Mouse (Mus musculus): Measurements from ENCODE around the gene Dcbld2.

Dcbld2 gene

DNA sequence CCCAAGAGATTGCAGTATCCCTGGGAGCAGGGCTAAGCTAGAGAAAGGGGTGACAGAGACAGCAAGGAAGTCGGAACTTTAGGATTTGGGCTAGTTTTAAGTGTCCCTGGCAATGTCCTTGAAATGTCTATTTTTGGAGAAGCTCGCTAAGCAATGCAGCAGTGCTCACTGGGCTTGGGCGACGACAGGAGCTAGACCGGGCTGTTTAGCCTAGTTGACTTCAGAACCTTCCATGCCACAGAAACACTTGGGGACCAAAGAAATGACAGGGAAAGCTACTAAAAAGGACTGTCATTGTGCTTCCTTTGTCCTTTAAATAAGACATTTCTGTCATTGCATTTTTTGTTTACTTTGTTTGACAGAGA, 73.6 kb downstream of the Dcbld2 start:
- DNase-seq (ENCODE audit: low read depth in 1 of 2, low spot score in 2 of 2): no peak

DNA sequence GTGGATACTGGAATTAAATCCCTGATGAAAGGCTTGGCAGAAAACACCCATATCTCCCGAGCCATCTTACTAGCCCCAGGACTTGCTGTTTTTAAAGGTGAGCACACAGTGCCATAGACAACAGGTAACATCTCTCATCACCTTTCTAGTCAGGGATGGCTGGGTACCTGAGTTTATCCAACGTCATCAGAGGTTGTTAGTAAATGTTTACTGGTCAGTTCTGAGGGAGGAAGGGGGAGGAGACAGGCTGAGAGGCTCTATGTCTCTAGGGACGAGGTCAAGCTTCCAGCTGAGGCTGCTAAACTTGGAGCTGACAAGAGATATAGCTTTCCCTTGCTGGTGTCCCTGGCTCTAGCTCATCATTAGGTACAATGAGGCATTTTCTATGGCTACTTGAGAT, 74.1 kb downstream of the Dcbld2 start:
- DNase-seq (ENCODE audit: low read depth in 1 of 2, low spot score in 2 of 2): no peak

DNA sequence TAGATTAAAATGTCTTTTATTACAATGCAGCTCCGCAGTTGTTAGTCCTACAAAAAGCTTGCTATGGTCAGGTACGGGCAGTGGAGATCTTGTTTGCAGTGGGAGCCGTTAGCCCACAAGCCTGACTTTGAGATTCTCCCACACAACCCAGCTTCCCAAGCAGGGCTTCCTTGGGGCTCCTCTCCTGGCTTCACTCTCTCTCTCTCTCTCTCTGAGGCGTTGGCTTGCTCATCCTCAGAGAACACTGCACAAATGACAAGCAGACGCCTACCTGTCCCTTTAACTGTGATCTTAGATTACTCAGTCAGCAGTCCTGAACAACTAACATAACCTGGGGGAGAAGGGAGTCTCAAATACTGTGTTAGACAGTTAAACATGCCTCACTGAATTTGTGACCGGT, 79.6 kb downstream of the Dcbld2 start:
- DNase-seq (ENCODE audit: low read depth in 1 of 2, low spot score in 2 of 2): no peak

DNA sequence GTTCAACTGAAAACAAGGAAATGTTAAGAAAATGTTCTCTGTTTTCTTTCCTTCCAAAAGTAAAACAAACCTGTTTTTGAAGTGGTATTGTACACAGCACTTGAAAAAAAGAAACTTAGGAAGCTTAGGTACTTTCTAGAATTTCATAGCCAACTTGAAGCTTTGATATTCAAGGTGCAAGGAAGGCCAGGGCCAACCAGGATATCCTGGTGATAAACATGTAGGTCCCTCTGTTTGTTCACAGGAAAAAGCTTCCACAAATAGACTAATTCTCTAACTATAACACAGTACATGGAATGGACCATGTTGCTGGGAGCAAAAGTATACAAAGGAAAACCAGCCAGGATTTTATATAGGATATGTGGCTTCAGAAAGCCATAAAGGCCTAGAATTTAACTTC, 88.5 kb downstream of the Dcbld2 start:
- DNase-seq (ENCODE audit: low read depth in 1 of 2, low spot score in 2 of 2): no peak

DNA sequence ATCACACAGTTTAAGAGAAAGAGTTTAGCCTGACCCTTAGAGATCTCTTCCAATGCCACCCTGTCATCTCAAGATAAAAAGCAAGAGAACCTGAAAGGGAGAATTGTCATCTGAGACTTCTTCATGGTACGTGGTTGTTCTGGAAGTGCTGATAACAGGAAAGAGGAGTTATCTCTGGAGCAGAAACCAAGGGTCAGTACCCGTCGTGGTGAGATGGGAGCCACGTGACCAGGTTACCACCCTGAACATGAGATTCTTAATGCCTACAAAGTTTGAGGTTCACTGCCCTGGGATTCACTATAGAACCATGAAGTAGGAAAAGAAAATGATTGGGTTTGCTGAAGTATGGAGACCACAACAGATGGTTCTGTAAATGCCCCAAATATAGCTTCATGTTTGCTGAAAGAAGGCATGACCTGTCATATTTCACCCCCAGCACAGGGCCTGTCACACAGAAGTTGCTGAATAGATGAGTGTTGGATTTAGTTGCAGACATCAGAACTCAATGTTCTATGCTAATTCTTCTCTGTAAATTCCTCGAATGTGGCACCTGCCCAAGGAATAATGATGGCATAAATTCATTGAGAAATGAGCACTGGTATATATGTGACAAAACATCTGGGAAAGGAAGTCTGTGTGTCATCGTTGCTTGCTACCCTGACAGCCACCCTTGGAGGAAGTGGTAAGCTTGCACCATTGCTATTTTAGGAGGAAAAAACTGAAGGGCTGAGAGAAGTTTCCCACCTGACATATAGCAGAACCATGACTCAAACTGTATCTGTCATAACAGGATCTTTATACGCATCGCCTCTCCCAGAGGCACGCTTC, 89.9 kb downstream of the Dcbld2 start:
- DNase-seq (ENCODE audit: low read depth in 1 of 2, low spot score in 2 of 2): peak; percentile 45 to 51

DNA sequence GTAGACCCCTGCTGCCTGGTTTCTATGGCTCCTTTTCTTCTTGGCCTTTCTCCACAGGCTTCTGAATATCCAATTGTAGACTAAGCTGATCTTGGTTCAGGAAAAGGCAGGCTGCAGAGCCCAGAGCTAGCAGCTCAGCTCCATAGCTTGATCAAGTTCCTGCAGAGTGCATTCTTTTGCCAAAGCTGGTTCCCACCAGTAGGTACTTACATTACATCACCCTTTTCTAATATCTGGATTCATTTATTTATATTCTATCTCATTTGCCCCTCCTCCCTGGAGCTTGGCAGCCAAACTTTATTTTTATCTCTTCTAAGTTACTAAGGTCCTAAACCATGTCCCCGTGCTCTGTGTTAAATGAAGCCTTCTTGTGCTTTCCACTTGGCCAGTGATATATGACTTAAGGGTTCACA, 90.9 kb downstream of the Dcbld2 start:
- no peak for DNase-seq (ENCODE audit: low read depth in 1 of 2, low spot score in 2 of 2)

DNA sequence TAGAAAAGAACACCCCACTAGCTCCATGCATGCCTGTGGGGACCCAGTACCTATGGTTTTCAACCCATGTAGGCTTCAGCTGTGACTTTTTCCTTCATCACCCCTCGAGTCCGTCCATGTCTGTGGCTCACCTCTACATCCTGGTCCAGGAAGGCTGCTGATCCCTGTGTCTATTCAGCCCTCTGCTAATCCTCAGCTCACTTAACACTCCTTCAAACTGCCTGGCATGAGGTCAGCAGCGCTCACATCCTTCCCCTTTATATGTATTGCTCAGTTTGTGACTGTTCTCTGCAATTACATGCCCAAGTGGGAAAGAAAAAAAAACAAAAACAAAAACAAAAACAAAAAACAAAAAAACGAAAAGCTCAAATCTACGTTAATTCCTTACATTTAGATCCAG, 91.4 kb downstream of the Dcbld2 start:
- no peak for DNase-seq (ENCODE audit: low read depth in 1 of 2, low spot score in 2 of 2)

DNA sequence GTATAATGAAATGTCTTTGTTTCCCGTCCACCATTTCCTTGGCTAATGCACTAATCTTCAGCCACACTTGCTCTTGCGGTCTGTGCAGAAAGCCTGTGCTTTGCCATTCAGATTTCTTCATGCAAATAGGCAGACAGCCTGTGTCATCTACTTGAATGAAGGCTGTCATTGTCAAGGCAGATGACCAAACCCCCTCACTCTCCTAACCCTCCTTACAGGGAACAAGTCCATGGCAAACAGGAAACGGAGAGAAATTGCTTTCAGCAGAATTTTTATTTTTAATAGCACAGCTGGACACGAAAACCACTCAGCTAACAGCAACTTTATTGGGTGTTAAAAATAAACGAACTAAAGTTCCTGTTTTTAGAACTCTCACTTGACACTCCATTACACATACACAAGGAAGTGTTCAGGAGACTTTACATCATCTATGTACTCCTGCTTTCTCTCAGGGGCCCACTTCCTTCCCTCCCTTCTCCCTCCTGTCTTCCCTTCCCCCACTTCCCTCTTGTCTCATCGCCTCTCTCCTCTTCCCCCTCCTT, 93.6 kb downstream of the Dcbld2 start:
- DNase-seq (ENCODE audit: low read depth in 1 of 2, low spot score in 2 of 2): no peak

DNA sequence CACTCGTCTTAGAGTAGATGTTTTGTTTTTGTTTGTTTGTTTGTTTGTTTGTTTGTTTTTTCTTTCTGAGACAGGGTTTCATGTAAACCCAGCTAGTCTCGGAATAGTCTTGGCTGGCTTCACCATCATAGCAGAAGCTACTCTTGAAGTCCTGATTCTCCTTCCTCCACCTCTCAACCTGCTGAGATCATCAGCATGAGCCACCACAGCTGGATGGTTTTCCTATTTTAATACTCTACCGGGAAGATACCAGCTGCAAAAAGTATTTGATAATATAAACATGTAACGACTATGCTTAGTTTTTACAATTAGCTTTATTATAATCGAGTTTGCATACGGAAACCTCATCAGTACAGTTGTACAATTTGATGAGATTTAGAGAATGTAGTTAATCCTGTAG, 94.3 kb downstream of the Dcbld2 start:
- no peak for DNase-seq (ENCODE audit: low read depth in 1 of 2, low spot score in 2 of 2)

DNA sequence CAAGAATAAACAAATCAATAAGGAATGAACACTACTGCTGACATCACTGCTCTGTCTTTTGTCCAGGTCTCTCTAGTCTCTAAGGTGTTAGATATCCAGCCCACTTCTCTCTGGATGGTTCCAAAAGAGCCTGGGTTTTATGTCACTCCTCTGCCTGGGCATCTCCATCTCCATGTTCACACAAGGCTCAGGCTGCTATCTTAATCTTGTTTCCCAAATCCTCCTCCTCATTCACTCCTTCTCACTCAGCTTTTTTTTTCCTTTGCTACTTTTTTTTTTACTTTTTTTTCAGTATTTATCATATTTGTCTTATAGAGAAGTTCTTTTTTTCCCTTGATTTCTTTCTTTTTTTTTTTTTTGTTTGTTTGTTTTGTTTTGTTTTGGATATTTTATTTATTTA, 96.7 kb downstream of the Dcbld2 start:
- DNase-seq (ENCODE audit: low read depth in 1 of 2, low spot score in 2 of 2): no peak

DNA sequence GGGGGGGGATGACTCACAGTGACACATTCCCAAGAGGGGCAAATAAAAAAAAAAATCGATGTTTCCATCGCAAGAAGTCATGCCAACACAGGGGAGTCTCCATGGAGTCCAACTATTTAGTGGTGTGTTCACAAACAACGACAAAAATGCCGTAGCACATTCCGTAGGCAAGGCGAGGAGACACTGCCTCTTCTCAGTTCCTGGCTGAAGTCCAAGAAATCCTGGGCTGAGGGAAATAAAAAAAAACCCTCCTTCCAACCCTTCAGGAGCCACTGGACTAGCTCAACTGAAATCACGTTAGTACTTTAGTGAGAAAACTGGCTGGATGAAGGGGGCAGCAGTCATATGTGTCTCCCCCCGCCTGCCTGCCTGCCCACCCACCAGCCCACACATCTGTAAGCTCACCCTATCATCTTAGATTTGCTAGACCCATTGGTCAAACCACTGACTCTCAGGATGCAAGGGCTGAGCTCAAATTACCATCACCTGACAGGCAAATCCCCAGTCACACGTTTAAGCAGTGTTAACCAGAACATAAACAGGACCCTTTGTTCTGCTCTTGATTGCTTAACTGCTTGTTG, 104.0 kb downstream of the Dcbld2 start:
- DNase-seq (ENCODE audit: low read depth in 1 of 2, low spot score in 2 of 2): no peak

DNA sequence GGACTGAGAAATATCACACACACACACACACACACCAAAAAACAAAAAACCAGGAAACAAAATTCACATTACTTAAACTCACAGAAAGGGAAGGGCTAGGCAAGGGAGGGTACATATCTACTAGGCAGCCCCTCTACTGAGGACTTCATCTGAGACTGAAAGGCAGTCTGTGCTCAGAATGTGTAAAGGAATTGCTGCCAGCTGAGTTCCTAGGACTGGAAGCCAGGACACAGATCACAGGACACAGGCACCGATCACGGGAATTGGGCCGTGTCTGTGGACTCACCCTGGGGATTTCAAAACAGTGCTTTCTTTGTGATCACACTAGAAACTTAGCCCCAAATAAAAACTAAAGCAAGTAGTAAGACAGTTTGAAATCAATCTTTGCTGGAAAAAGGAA, 104.6 kb downstream of the Dcbld2 start:
- DNase-seq (ENCODE audit: low read depth in 1 of 2, low spot score in 2 of 2): no peak

DNA sequence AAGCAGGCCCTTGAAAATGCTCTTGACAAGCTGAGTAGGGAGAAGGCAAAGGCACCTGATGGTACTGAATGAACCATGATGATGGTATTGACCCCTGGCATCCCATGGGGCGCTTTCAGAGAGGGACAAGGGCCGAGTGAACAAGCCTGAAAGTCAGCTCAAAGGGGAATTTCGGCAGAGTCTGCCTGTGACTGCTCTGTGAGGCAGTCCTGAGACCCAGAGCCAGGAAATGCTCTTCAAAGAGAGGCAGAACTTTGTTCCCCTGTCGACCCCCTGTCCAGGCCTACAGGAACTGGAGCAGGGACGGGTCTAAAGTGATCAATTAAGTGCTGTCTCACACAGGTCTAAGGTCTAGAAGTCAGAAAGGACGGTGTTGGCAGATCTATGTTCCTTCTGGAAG, 105.5 kb downstream of the Dcbld2 start:
- no peak for DNase-seq (ENCODE audit: low read depth in 1 of 2, low spot score in 2 of 2)

DNA sequence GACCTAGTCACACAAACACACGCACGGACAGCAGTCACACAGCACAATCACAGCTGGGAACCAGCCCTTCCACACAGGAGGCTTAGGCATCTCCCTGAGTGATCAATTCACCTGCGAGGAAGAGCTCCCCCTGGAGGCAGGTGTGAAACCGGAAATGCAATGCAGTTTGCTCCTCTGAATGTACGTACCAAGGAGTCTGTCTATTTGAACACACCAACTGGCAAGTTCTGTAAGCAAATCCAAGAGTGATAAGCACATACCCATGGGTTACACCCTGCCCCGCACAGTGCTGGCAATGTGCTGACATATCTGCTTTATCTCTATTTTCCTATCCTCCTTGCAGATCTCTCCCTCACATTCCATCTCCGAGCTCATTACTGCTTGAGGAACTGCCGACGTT, 106.3 kb downstream of the Dcbld2 start:
- DNase-seq (ENCODE audit: low read depth in 1 of 2, low spot score in 2 of 2): no peak

DNA sequence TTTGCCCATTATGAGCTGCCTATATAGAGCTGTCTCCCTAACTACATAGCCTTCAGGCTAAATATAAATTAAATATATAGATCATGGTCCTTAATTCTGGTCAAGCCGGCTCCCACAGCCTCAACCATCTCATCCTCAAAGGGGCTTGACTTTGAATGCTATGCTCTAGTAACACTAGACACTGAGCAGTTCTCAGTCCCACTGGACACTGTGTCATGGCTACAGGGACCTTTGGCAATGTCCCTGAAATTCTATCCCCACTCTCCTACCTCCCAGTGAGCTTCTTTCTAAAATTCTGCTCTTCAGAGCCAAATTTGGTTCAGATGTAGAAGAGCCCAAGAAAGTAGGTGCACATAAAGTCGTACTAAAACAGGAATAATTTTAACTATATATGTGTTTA, 107.9 kb downstream of the Dcbld2 start:
- no peak for DNase-seq (ENCODE audit: low read depth in 1 of 2, low spot score in 2 of 2)

DNA sequence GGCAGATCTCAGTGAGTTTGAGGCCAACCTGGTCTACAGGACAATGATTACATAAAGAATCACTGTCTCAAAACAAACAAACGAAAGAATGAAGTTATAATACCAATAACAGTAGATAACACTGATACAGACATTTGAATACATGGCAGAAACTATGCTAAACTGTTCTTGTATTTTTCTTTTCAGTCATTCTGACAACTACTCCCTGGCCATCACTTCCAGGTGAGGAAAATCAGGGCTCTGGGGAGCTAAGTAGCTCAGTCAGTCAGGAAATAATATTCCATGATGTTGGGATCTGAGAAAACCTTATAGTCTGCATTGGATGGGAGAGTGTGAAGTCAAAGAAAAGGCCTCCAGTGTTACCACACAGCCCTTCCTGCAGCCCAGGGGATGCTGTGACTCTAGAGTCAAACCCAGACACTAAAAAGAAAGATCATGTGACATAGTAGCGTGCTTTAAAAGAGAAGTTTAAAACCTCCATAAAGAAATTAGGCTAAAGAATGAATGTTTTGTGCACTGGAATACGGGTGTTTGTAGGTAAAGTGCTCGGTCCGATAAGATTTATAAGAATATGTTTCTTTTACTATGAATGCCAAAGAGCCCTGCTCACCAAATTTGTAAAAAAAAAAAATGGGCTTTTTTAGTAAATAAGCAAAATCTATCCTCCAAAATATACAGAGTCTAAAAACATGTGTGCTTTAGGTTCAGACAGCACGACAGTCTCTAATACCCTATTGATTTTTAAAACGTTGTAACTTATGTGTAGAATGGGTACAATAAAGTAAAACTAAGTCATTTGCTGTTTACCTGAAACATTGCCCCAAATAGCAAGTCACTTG, 108.9 kb downstream of the Dcbld2 start:
- DNase-seq (ENCODE audit: low read depth in 1 of 2, low spot score in 2 of 2): no peak
